Mouse (Mus musculus) heart, embryonic 16.5 days (tissue): ENCODE measurements around the gene 1700029F12Rik. TPM values are rescaled to one million over a fixed set of nuclear protein-coding genes. Genes with fewer than 3 reads are reported as not detected.

Experiments
- ATAC-seq: fragments of 200-750 bp; cut with Nextera tagmentation; replicated peaks from 2 replicates; pipeline ENCODE4 v1.8.0; 2017; ENCODE audit warnings: moderate number of reproducible peaks; ENCODE audit not compliant: insufficient read depth, low FRiP score; ENCODE audit errors: extremely low read depth
- H3K27ac ChIP-seq: fragments of 300-500 bp; sonication (generic); 2 replicates; pipeline ENCODE4 v1.5.1; 2014; ENCODE audit warnings: mild to moderate bottlenecking, low read length, control low read depth, moderate library complexity
- H3K27me3 ChIP-seq: fragments of 300-500 bp; sonication (generic); 2 replicates; pipeline ENCODE4 v1.6.1; 2014; ENCODE audit warnings: low read length, mixed read lengths; ENCODE audit not compliant: control insufficient read depth, insufficient read depth
- H3K36me3 ChIP-seq: fragments of 300-500 bp; sonication (generic); 2 replicates; pipeline ENCODE4 v1.6.1; 2014; ENCODE audit not compliant: control insufficient read depth, insufficient read depth
- H3K4me1 ChIP-seq: fragments of 300-500 bp; sonication (generic); 2 replicates; pipeline ENCODE4 v1.6.1; 2014; ENCODE audit warnings: low read length, mixed read lengths; ENCODE audit not compliant: control insufficient read depth, insufficient read depth
- H3K4me2 ChIP-seq: fragments of 300-500 bp; sonication (generic); 2 replicates; pipeline ENCODE4 v1.6.1; 2014; ENCODE audit warnings: low read depth, mild to moderate bottlenecking, control low read depth, low read length
- H3K4me3 ChIP-seq: fragments of 300-500 bp; sonication (generic); 2 replicates; pipeline ENCODE4 v1.5.1; 2014; ENCODE audit warnings: mild to moderate bottlenecking, control low read depth, low read length
- H3K9ac ChIP-seq: fragments of 300-500 bp; sonication (generic); 2 replicates; pipeline ENCODE4 v1.6.1; 2014; ENCODE audit warnings: low read length, control low read depth
- H3K9me3 ChIP-seq: fragments of 300-500 bp; sonication (generic); replicated peaks from 2 replicates; pipeline ENCODE4 v1.6.1; 2016; ENCODE audit warnings: low read length; ENCODE audit not compliant: control insufficient read depth
- WGBS: fragments of 180-500 bp; shearing (Covaris S2); extraction: QIAGEN DNeasy Blood & Tissue Kit; methylation state at CpG from one replicate; pipeline ENCODE4 v1.1.7; 2014; 5-methylcytosine and 5-hydroxymethylcytosine counted together
- polyA plus RNA-seq: library from polyadenylated mRNA; unstranded; fragments of >200 nt; fragmentation: Nextera tagmentation; extraction: Ambion mirVana; gene quantifications from 2 replicates; pipeline ENCODE4 v1.2.1, GENCODE M21; 2015

The 1700029F12Rik gene
- polyA plus RNA-seq = not detected in 2 replicates

DNA sequence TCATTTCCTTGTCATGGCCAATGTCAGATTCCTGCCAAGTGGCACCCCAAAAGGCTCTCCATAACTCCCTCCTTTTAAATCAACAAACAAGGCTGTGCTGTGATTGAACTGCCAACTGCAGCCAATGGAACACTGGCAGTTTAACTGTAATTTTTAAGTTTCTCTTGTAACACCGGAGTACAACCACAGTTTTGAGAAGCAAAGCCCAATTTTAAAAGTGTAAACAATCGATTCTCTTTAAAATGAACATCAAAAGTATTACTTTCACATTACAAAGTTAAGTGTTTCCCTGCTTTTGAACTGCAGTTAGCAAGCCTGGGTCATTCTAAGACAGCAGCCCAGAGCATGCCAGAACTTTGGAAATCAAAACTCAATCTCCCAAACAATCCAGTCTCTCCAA is at the start of gene 1700029F12Rik:
TSS of gene 1700029F12Rik (minus strand) at position 101 of the 400 bp plus-strand sequence.
- Histone ChIP-seq H3K36me3 (no peaks in the 10 kb centered on the region), H3K9ac (no peak within 1 kb of the TSS), H3K27me3 (no peaks in the 10 kb centered on the region), H3K4me3 (no peak within 1 kb of the TSS), H3K27ac (no peak within 1 kb of the TSS), H3K9me3 (no peaks in the 10 kb centered on the region), H3K4me2 (no peak within 1 kb of the TSS), H3K4me1 (no peaks in the 10 kb centered on the region)
- no peak for ATAC-seq
- WGBS = 71% methylated on average over 2 of the region's 2 CpGs

GRCm38 (mm10) chr13:97082432-97082831 is 48.3 kb upstream of the 1700029F12Rik start:
- no peak overlapping the region for H3K9ac ChIP-seq

GRCm38 (mm10) chr13:97080615-97081014 is 46.5 kb upstream of the 1700029F12Rik start:
- no peak overlapping the region for H3K9ac ChIP-seq
- no peak overlapping the region for H3K27ac ChIP-seq
- no peak overlapping the region for H3K4me3 ChIP-seq
- no peaks in the 10 kb centered on the region for H3K27me3 ChIP-seq
- no peaks in the 10 kb centered on the region for H3K4me1 ChIP-seq
- no peaks in the 10 kb centered on the region for H3K9me3 ChIP-seq
- WGBS = 75% methylated on average over 3 of the region's 3 CpGs
- no peak overlapping the region for H3K4me2 ChIP-seq
- no peaks in the 10 kb centered on the region for H3K36me3 ChIP-seq
- no peak for ATAC-seq

More at GRCm38 (mm10) chr13:97082432-97082831, 48.3 kb upstream of the 1700029F12Rik start:
- H3K4me2 ChIP-seq = no peak overlapping the region
- no peak for ATAC-seq
- no peak overlapping the region for H3K27ac ChIP-seq
- H3K4me1 ChIP-seq = no peaks in the 10 kb centered on the region
- no peaks in the 10 kb centered on the region for H3K9me3 ChIP-seq
- 86% methylated on average over 7 of the region's 7 CpGs for WGBS
- H3K27me3 ChIP-seq = no peaks in the 10 kb centered on the region
- H3K4me3 ChIP-seq = no peak overlapping the region
- H3K36me3 ChIP-seq = no peaks in the 10 kb centered on the region

DNA sequence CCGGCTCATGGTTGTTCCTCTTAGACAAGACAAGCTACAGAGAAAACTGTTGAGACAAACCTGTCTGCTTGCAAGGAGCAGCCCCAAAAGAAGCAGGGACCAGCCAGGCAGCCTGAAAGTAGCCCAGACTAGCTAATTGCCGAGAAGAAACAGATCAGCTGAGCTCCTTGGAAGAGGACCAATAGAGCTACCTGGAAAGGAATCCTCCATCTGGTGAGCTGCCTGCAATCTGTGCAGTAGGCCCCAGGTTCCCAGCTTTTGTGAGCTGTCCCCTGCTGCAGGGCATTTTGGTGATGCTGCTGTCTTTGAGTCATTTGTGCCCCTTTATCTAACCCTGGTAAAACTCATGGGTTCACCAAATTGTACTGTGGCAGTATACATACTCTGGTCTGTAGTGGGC is 46.0 kb upstream of the 1700029F12Rik start:
- H3K4me1 ChIP-seq = no peaks in the 10 kb centered on the region
- no peak for ATAC-seq
- H3K9ac ChIP-seq = no peak overlapping the region
- no peak overlapping the region for H3K4me3 ChIP-seq
- no peak overlapping the region for H3K27ac ChIP-seq
- H3K36me3 ChIP-seq = no peaks in the 10 kb centered on the region
- no peak overlapping the region for H3K4me2 ChIP-seq
- H3K9me3 ChIP-seq = no peaks in the 10 kb centered on the region
- WGBS = 76% methylated on average over 2 of the region's 2 CpGs
- no peaks in the 10 kb centered on the region for H3K27me3 ChIP-seq

GRCm38 (mm10) chr13:97077556-97077955 is 43.4 kb upstream of the 1700029F12Rik start:
- Histone ChIP-seq H3K36me3 (no peaks in the 10 kb centered on the region), H3K4me3 (no peak overlapping the region), H3K4me2 (no peak overlapping the region), H3K27me3 (peaks cover 3% of the 10 kb centered on the region; the same call in 1 of the 2 replicates), H3K27ac (no peak overlapping the region), H3K4me1 (no peaks in the 10 kb centered on the region), H3K9me3 (no peaks in the 10 kb centered on the region), H3K9ac (no peak overlapping the region)
- 92% methylated on average over 2 of the region's 2 CpGs for WGBS
- no peak for ATAC-seq

- Histone ChIP-seq H3K9ac (no peak overlapping the region), H3K27me3 (peaks cover 7% of the 10 kb centered on the region), H3K36me3 (no peaks in the 10 kb centered on the region), H3K27ac (no peak overlapping the region), H3K4me2 (no peak overlapping the region), H3K4me3 (no peak overlapping the region), H3K9me3 (no peaks in the 10 kb centered on the region), H3K4me1 (no peaks in the 10 kb centered on the region; the same call in 1 of the 2 replicates)
- 40% methylated on average over 1 of the region's 1 CpGs for WGBS
- ATAC-seq = no peak
Measured at GRCm38 (mm10) chr13:97073497-97073896, 39.3 kb upstream of the 1700029F12Rik start.

DNA sequence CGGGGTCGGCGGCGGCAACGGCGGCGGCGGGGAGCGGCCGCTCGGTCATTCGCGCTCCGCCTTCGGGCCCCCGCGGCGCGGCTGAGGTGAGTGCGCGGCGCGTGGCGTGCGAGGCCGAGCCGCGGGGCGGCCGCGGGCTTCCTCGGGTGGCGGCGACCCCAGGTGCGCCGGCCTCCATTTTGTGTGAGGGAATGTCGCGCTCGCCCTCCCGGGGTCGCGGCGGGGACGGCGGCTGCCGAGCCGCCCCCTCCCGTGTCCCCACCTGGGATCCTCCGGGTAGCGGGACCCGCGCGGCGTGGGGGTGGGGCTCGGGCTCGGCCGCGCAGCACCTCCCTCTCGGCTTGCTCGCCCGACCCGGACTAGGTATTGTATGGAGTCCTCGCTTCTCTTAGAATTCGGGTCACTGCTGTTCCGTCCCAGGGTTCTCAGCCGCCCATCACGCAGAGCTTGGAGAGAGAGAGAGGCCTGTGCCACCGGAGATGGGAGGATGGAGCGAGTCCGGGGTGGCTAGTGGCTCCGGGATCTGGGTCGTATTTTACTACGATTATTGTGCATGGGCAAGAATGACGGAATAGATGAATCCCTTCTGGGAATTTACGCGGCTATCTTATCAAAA is 37.6 kb upstream of the 1700029F12Rik start:
- H3K9ac ChIP-seq = peak overlapping the region; percentile 79
- H3K4me2 ChIP-seq = peak overlapping the region; percentile 96
- no peaks in the 10 kb centered on the region; the same call in 1 of the 2 replicates for H3K4me1 ChIP-seq
- no peaks in the 10 kb centered on the region for H3K36me3 ChIP-seq
- ATAC-seq = peak; percentile 66
- under 1% methylated on average over 57 of the region's 76 CpGs for WGBS
- no peaks in the 10 kb centered on the region for H3K9me3 ChIP-seq
- H3K27me3 ChIP-seq = peaks cover 7% of the 10 kb centered on the region
- H3K4me3 ChIP-seq = peak overlapping the region; percentile 85
- no peak overlapping the region; the same call in 1 of the 2 replicates for H3K27ac ChIP-seq

DNA sequence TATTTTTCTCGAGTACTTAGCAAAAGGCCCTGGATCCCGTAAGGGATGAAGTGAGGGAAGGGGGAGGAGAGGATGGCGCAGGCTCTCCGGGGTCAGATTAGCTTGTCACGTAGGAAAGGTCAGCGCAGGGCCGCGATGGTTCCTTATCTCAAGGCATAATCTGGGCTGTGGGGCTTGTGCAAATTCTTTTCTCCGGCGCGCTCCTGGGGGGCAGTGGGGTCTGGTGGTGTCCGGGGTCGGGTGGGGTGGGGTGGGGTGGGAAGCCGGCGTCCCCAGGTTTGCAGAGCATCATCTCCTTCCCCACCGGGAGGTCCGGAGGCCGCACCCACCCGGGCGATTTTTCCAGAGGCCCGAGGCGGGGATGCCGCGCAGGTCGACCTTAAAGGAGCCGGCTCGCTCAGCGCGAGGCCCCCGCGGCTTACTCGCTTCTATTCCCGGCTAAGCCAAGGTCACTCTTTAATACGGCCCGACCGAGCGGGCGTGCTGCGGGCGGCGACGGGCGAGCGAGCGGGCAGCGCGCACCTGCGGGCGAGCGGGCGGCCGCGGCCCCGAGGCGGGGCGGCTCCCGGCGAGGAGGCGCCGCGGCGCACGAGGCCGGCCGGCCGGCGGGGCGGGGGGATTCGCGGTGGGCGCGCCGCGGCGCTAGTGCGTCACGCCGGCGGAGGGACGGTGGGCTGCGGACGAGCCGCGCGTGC is 36.9 kb upstream of the 1700029F12Rik start:
- no peaks in the 10 kb centered on the region; the same call in 1 of the 2 replicates for H3K4me1 ChIP-seq
- H3K27ac ChIP-seq = no peak overlapping the region
- peak overlapping the region; percentile 85 for H3K4me3 ChIP-seq
- H3K27me3 ChIP-seq = peaks cover 7% of the 10 kb centered on the region
- H3K9me3 ChIP-seq = no peaks in the 10 kb centered on the region
- peak overlapping the region; percentile 96 for H3K4me2 ChIP-seq
- H3K36me3 ChIP-seq = no peaks in the 10 kb centered on the region
- H3K9ac ChIP-seq = peak overlapping the region; percentile 79
- under 1% methylated on average over 82 of the region's 85 CpGs for WGBS
- peak; percentile 74 for ATAC-seq

- ATAC-seq = no peak
- Histone ChIP-seq H3K27me3 (peaks cover 6% of the 10 kb centered on the region), H3K4me1 (no peaks in the 10 kb centered on the region; the same call in 1 of the 2 replicates), H3K4me2 (no peak overlapping the region), H3K36me3 (no peaks in the 10 kb centered on the region), H3K4me3 (no peak overlapping the region), H3K27ac (no peak overlapping the region), H3K9me3 (peaks cover 5% of the 10 kb centered on the region; the same call in 1 of the 2 replicates), H3K9ac (no peak overlapping the region)
- WGBS = 66% methylated on average over 8 of the region's 8 CpGs
Measured at GRCm38 (mm10) chr13:97068151-97068550, 34.0 kb upstream of the 1700029F12Rik start.
